Mouse (Mus musculus): ENCODE measurements around the gene Sdhaf3. TPM values are rescaled to one million over a fixed set of nuclear protein-coding genes. Genes with fewer than 3 reads are reported as not detected.
"Not testable (repeated sequence)": the region's sequence is repeated elsewhere in the genome, so short reads cannot be mapped to it uniquely, and the experiment has no call there.

Gene Sdhaf3
- 1 to 10 TPM; 5.2 to 6.0 TPM for total RNA-seq (2021)
- long read RNA-seq, experiment 1, full-length matches to known transcripts: 10 of 14 reads
- long read RNA-seq, experiment 1, partial matches to known transcripts: 0 of 14 reads
- long read RNA-seq, experiment 1, other reads (novel, unspliced or antisense): 4 of 14 reads
- long read RNA-seq, experiment 2, full-length matches to known transcripts: 10 of 17 reads
- long read RNA-seq, experiment 2, partial matches to known transcripts: 0 of 17 reads
- long read RNA-seq, experiment 2, other reads (novel, unspliced or antisense): 7 of 17 reads

GRCm38 (mm10) chr6:6955764-6956561 is at the start of gene Sdhaf3:
Gene Sdhaf3, plus strand, starts transcription at chr6:6956004.
- peak; percentile 97 for DNase-seq

- peak; percentile 69 for DNase-seq
These were observed 46.2 kb upstream of the Sdhaf3 start for GRCm38 (mm10) chr6:6909586-6909985.

- DNase-seq: no peak
These were observed 41.5 kb upstream of the Sdhaf3 start for GRCm38 (mm10) chr6:6914304-6914703.

GRCm38 (mm10) chr6:6914849-6915525 is 40.8 kb upstream of the Sdhaf3 start:
- DNase-seq: peak; percentile 52

GRCm38 (mm10) chr6:6915526-6915915 is 40.3 kb upstream of the Sdhaf3 start:
- DNase-seq: peak; percentile 2

GRCm38 (mm10) chr6:6917334-6917733 is 38.5 kb upstream of the Sdhaf3 start:
- no peak for DNase-seq

- DNase-seq: no peak
These were observed 30.5 kb upstream of the Sdhaf3 start for GRCm38 (mm10) chr6:6925264-6925663.

DNA sequence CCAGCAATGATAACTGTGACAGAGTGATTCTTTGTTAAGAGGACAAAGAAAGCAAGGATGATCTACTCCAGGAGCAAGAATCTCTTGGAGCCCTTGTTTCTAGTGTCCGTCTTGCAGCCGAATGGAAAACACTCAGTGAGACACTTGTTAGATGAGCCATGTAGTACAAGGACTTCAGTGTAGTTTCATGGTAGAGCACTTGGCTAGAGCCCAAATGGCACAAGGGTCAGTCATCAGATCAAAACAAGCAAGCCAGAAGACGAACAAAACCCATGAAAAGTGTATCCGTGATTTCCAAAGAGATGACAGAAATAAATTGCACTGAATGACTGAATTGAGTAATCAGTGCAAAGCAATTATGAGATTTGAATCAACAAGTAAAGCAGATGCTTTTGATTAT is 25.0 kb upstream of the Sdhaf3 start:
- peak; percentile 27 for DNase-seq

GRCm38 (mm10) chr6:6931507-6931906 is 24.3 kb upstream of the Sdhaf3 start:
- DNase-seq: no peak

DNA sequence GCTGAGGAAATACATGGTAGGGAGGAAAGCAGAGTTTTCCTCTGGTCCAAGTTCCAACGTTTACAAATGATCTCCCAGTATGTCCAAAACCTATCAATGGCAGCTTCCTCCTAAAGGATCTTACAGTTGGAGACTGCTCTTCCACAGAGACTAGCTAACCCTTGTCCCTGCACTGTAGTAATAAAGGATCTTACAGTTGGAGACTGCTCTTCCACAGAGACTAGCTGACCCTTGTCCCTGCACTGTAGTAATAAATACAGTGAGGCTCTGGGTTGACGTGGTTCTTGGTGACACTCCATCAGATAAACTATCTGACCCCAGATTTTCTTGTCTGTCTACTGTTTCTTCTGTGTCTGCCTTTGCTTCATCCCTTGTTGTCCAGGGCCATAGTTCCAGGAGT is 15.0 kb upstream of the Sdhaf3 start:
- no peak for DNase-seq

DNA sequence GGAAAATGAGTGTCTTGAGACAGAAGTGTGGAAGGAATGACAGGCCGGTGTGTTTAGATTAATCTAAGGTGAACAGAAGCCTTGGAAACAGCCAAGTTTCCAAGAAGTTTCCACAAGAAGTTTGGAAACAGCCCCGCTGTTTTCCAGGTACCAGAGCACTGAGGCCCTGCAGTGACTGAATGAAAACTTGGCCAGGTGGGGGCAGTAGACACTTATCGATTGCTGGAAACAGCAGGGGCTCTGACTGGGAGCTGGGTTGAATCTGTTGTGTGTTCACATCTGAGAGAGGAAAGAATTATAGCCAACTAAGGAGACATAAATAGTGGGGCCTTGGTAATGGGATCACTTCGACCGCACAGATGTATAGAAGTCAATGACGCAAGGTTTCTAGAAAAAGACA is 13.0 kb upstream of the Sdhaf3 start:
- peak; percentile 73 for DNase-seq

DNA sequence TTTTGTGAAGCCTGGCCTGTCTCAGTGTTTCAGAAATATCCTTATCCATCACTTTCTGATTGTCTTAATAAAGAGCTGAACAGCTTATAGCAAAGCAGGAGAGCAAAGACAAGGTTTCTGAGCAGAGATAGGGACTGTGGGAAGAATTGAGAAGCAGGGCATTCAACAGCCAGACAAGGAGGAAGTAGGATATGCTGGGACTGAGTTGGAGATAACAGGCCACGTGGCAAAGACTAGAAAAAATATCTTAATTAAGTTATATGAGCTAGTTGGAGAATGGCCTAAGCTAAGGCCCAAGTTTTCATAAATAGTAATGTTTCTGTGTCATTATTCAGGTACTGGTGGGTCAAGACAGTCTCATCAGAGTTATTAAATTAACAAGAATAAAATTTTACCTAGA is 8.2 kb upstream of the Sdhaf3 start:
- no peak for DNase-seq

DNA sequence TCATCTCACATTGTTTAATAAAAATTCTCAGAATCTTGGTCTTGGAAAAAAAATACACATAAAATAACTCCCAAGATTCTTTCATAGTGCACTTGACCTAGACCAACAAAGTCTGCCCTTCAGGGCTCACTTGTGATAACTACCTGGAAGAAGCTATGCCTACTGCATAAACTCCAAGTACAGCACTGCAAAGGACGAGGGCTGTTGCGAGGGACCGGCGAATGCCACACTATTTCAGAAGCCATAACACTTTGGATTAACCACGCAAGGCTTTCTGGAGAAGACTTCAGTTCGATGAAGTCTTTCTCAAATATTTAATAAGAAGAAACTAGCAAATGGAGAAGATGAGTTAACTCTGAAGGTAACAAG is 425 bp upstream of the Sdhaf3 start:
- no peak for DNase-seq

- DNase-seq: not testable (repeated sequence)
These were observed 3.4 kb downstream of the Sdhaf3 start for GRCm38 (mm10) chr6:6959234-6959633.

- no peak for DNase-seq
These were observed 41.6 kb downstream of the Sdhaf3 start for GRCm38 (mm10) chr6:6997226-6997946.

- no peak for DNase-seq
These were observed 42.2 kb downstream of the Sdhaf3 start for GRCm38 (mm10) chr6:6997956-6998355.

DNA sequence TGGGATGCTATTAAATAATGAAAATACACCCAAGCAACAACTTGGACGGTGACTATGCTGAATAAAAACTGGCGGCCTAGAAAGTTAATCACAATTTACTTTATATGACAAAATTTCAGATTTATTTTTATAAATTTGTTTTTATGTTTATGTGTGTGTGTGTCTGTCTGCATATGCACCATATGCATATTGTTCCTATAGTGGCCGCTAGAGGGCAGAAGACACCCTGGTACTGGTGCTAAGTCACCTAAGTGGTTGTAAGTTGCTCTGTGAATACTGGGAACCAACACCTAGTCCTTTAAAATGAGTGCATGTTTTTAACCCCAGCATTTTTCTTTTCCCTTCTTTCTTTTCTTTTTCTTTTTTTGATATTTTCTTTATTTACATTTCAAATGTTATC is 43.2 kb downstream of the Sdhaf3 start:
- DNase-seq: no peak

DNA sequence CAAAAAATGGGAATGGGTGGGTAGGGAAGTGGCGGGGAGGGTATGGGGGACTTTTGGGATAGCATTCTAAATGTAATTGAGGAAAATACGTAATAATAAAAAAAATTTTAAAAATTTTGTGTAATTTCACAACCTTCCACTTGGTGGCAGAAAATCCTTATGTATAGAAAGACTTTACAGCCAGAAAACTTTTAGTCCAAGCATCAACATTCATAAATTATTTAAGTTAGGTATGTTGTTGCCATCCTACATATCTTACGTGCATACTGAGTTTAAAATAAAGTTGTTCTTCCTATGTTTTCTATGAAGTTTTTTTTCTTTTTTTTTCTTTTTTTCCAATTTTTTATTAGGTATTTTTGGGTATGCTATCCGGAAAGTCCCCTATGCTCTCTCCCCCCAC is 47.3 kb downstream of the Sdhaf3 start:
- no peak for DNase-seq

DNA sequence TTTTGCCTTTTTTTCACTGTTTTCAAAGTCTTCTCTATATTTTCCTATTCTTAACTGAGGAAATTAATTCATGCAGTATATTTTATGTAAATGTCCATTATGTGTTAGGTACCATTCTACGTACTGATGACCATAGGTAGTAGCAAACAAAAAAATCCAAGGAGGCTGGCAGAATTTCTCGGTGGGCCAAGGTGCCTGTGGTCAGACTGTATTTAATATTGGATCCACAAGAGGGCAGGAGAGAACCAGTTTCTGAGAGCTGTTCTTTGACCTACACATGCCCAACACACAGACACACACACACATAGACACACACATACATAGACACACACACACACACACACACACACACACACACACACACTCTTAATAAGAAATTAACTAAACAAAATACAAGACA is 48.2 kb downstream of the Sdhaf3 start:
- peak; percentile 2 for DNase-seq

DNA sequence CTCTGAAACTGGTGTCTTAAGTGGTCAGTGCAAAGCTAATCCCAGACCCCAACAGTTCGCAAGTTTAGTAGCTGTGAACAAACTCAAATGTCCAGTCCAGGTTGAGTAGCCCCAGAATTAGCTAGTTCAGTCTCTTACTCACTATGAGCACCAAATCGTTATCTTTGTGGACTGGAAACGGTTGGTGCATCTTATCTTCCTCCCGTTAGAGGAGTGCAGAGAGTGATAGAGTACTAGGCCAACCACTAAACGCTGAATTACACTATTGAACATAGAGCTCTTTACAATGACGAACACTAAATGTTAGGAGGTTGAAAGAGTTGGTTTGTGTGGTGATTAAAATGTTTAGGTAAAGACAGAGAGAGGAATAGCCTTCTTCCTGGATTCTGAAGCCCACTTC is 82.3 kb downstream of the Sdhaf3 start:
- DNase-seq: no peak

DNA sequence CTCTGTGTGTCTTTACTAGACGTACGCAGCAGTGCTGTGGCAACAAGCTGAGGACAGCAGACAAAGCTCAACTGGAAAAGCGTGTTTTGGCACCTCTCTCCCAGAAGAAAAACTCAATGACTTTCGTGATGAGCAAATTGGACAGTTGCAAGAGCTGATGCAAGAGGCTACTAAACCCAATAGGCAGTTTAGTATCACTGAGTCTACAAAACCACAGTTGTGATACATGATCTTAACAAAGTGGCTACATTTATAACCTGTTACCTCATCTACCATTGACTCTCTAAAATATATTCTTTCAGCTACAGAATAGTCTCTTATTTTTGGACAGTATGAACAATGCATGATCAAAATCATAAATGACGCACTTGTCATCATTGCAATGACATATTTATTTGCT is 83.0 kb downstream of the Sdhaf3 start:
- no peak for DNase-seq

DNA sequence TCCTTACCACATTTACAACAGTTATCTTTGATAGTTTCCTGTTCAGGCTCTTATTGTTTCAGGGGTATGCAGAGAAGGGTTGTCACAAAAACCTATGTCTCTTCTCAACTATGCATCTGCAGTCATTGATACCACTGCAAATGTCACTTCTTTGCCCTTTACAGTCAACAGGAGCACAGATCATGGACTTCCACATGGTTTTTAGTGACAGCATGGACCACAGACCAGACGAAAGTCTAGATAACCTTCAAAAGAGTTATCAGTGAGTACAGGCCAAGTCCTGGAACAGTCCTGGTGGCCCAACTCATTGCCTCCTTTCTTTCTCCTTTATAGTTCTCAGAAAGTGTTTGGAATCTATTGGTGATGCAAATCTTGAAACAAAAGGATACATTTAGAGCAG is 86.1 kb downstream of the Sdhaf3 start:
- no peak for DNase-seq

DNA sequence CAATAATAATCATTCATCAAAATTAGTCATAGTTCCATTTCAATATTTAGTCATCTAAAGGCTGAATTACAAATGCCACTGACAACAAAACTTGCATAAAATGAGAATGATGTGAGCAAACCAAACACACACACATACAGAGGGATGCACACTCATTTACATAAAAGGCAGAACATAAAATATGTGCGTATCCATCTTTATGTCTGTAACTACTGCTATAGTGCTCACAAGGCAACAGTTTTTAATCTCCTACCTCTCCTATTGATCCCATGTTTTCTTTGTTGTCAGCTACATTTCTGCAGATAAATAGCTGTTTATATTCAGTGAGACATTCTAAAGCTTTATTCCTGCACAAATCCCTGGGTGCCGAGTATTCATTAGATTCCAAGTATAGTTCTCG is 107.0 kb downstream of the Sdhaf3 start:
- DNase-seq: no peak
